Mouse (Mus musculus): ENCODE results near the gene Nup205. TPM values are rescaled to one million over a fixed set of nuclear protein-coding genes. Genes with fewer than 3 reads are reported as not detected.
A peak's percentile ranks its signal among the peaks of the same experiment; 100 is the strongest.
"Not testable (repeated sequence)": the region's sequence is repeated elsewhere in the genome, so short reads cannot be mapped to it uniquely, and the experiment has no call there.

Gene Nup205
- polyA plus RNA-seq, 1 experiment, result 52.4 TPM

GRCm38 (mm10) chr6:35173181-35173580 lies 4.0 kb upstream of the Nup205 start:
- no peak for TF ChIP-seq CTCF (IDR thresholded peaks at IDR 0.05; ENCODE audit: borderline replicate concordance, extremely low read depth, insufficient read depth, insufficient read length)
- TF ChIP-seq POLR2A (IDR thresholded peaks at IDR 0.05; ENCODE audit: borderline replicate concordance, extremely low read depth, insufficient read depth, insufficient read length, poor library complexity, severe bottlenecking), result no peak
- DNase-seq (ENCODE audit: low read depth), result no peak

- TF ChIP-seq CTCF (IDR thresholded peaks at IDR 0.05; ENCODE audit: borderline replicate concordance, extremely low read depth, insufficient read depth, insufficient read length) (no peak), POLR2A (IDR thresholded peaks at IDR 0.05; ENCODE audit: borderline replicate concordance, extremely low read depth, insufficient read depth, insufficient read length, poor library complexity, severe bottlenecking) (0 out of 2 replicates have a peak, but pooled peaks have one; percentile 43)
- peak; percentile 72 for DNase-seq (ENCODE audit: low read depth)
Measured at GRCm38 (mm10) chr6:35177650-35178272, 540 bp downstream of the Nup205 start.

GRCm38 (mm10) chr6:35179299-35179698 lies 2.1 kb downstream of the Nup205 start:
- DNase-seq (ENCODE audit: low read depth), result not testable (repeated sequence)

- TF ChIP-seq POLR2A (IDR thresholded peaks at IDR 0.05; ENCODE audit: borderline replicate concordance, extremely low read depth, insufficient read depth, insufficient read length, poor library complexity, severe bottlenecking), result no peak
- no peak for TF ChIP-seq CTCF (IDR thresholded peaks at IDR 0.05; ENCODE audit: borderline replicate concordance, extremely low read depth, insufficient read depth, insufficient read length)
- no peak for DNase-seq (ENCODE audit: low read depth)
Measured at GRCm38 (mm10) chr6:35184781-35185180, 7.6 kb downstream of the Nup205 start.

- no peak for TF ChIP-seq POLR2A (IDR thresholded peaks at IDR 0.05; ENCODE audit: borderline replicate concordance, extremely low read depth, insufficient read depth, insufficient read length, poor library complexity, severe bottlenecking)
- no peak for TF ChIP-seq CTCF (IDR thresholded peaks at IDR 0.05; ENCODE audit: borderline replicate concordance, extremely low read depth, insufficient read depth, insufficient read length)
- no peak for DNase-seq (ENCODE audit: low read depth)
Measured at GRCm38 (mm10) chr6:35191198-35191597, 14.0 kb downstream of the Nup205 start.

GRCm38 (mm10) chr6:35225696-35226095 lies 48.5 kb downstream of the Nup205 start:
- TF ChIP-seq POLR2A (IDR thresholded peaks at IDR 0.05; ENCODE audit: borderline replicate concordance, extremely low read depth, insufficient read depth, insufficient read length, poor library complexity, severe bottlenecking) (no peak), CTCF (IDR thresholded peaks at IDR 0.05; ENCODE audit: borderline replicate concordance, extremely low read depth, insufficient read depth, insufficient read length) (no peak)
- peak; percentile 9 for DNase-seq (ENCODE audit: low read depth)

GRCm38 (mm10) chr6:35229415-35229814 lies 52.2 kb downstream of the Nup205 start:
- TF ChIP-seq CTCF (IDR thresholded peaks at IDR 0.05; ENCODE audit: borderline replicate concordance, extremely low read depth, insufficient read depth, insufficient read length), result no peak
- no peak for TF ChIP-seq POLR2A (IDR thresholded peaks at IDR 0.05; ENCODE audit: borderline replicate concordance, extremely low read depth, insufficient read depth, insufficient read length, poor library complexity, severe bottlenecking)
- no peak for DNase-seq (ENCODE audit: low read depth)

GRCm38 (mm10) chr6:35236108-35236785 lies 59.0 kb downstream of the Nup205 start:
- TF ChIP-seq POLR2A (IDR thresholded peaks at IDR 0.05; ENCODE audit: borderline replicate concordance, extremely low read depth, insufficient read depth, insufficient read length, poor library complexity, severe bottlenecking) (no peak), CTCF (IDR thresholded peaks at IDR 0.05; ENCODE audit: borderline replicate concordance, extremely low read depth, insufficient read depth, insufficient read length) (no peak)
- no peak for DNase-seq (ENCODE audit: low read depth)

GRCm38 (mm10) chr6:35243252-35243651 lies 66.0 kb downstream of the Nup205 start:
- TF ChIP-seq POLR2A (IDR thresholded peaks at IDR 0.05; ENCODE audit: borderline replicate concordance, extremely low read depth, insufficient read depth, insufficient read length, poor library complexity, severe bottlenecking) (no peak), CTCF (IDR thresholded peaks at IDR 0.05; ENCODE audit: borderline replicate concordance, extremely low read depth, insufficient read depth, insufficient read length) (peak; percentile 15; the same call in 1 of the 2 replicates)
- DNase-seq (ENCODE audit: low read depth), result no peak

GRCm38 (mm10) chr6:35243989-35244388 lies 66.8 kb downstream of the Nup205 start:
- DNase-seq (ENCODE audit: low read depth), result no peak
- no peak for TF ChIP-seq CTCF (IDR thresholded peaks at IDR 0.05; ENCODE audit: borderline replicate concordance, extremely low read depth, insufficient read depth, insufficient read length)
- TF ChIP-seq POLR2A (IDR thresholded peaks at IDR 0.05; ENCODE audit: borderline replicate concordance, extremely low read depth, insufficient read depth, insufficient read length, poor library complexity, severe bottlenecking), result no peak

- peak; percentile 40; the same call in 1 of the 2 replicates for TF ChIP-seq CTCF (IDR thresholded peaks at IDR 0.05; ENCODE audit: borderline replicate concordance, extremely low read depth, insufficient read depth, insufficient read length)
- TF ChIP-seq POLR2A (IDR thresholded peaks at IDR 0.05; ENCODE audit: borderline replicate concordance, extremely low read depth, insufficient read depth, insufficient read length, poor library complexity, severe bottlenecking), result no peak
- peak; percentile 58 for DNase-seq (ENCODE audit: low read depth)
Measured at GRCm38 (mm10) chr6:35245086-35245485, 67.9 kb downstream of the Nup205 start.

All from brain, embryonic 14.5 days (tissue).